Mouse (Mus musculus) forebrain, embryonic 12.5 days (tissue): Measurements from ENCODE around the gene Hipk1. TPM values are rescaled to one million over a fixed set of nuclear protein-coding genes. Genes with fewer than 3 reads are reported as not detected.

Source experiments
- ATAC-seq: fragments of 200-750 bp; cut with Nextera tagmentation; 2 replicates; pipeline ENCODE4 v1.8.0; 2017; ENCODE audit warnings: moderate TSS enrichment; ENCODE audit not compliant: low FRiP score
- H3K27ac ChIP-seq: fragments of 300-500 bp; sonication (generic); 2 replicates; pipeline ENCODE4 v1.5.1; 2016; ENCODE audit warnings: mild to moderate bottlenecking
- H3K27me3 ChIP-seq: fragments of 300-500 bp; sonication (generic); 2 replicates; pipeline ENCODE4 v1.6.1; 2016; ENCODE audit warnings: mild to moderate bottlenecking
- H3K36me3 ChIP-seq: fragments of 300-500 bp; sonication (generic); replicated peaks from 2 replicates; pipeline ENCODE4 v1.6.1; 2016; ENCODE audit warnings: mild to moderate bottlenecking
- H3K4me1 ChIP-seq: fragments of 300-500 bp; sonication (generic); 2 replicates; pipeline ENCODE4 v1.6.1; 2016
- H3K4me2 ChIP-seq: fragments of 300-500 bp; sonication (generic); 2 replicates; pipeline ENCODE4 v1.6.1; 2016; ENCODE audit warnings: mild to moderate bottlenecking, moderate library complexity
- H3K4me3 ChIP-seq: fragments of 300-500 bp; sonication (generic); replicated peaks from 2 replicates; pipeline ENCODE4 v1.5.1; 2016; ENCODE audit warnings: mild to moderate bottlenecking
- H3K9ac ChIP-seq: fragments of 300-500 bp; sonication (generic); 2 replicates; pipeline ENCODE4 v1.6.1; 2016; ENCODE audit warnings: mild to moderate bottlenecking
- H3K9me3 ChIP-seq: fragments of 300-500 bp; sonication (generic); 2 replicates; pipeline ENCODE4 v1.6.1; 2016
- WGBS: fragments of 180-500 bp; shearing (Covaris S2); methylation state at CpG from one replicate; pipeline ENCODE4 v1.1.7; 2016; 5-methylcytosine and 5-hydroxymethylcytosine counted together
- polyA plus RNA-seq: library from polyadenylated mRNA; unstranded; fragments of >200 nt; fragmentation: Nextera tagmentation; extraction: Ambion mirVana; gene quantifications from 2 replicates; pipeline ENCODE4 v1.2.1, GENCODE M21; 2016

Gene Hipk1
- polyA plus RNA-seq, 1 experiment from 2014 or later, result 18.5 TPM

DNA sequence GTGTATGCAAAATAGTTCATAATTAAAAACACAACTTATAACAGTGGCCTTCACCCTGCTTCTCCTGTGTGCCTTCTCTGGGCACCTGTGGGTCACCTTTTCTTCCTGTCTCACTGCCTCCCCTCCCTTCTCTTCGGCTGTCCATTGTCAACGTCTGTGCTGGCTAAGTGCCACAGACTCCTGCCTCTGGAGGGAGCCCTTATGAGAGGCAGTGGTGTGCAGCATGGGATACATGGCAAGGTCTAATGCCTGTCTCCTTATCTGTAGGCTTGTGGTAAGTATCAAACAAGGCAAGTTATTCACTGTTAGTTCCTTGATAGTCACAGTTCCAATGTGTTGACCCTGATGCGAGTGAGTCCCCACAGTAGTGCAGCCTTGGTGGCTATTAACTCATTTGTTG, 67.2 kb downstream of the Hipk1 start:
- Histone ChIP-seq H3K27ac (no peak overlapping the region), H3K4me3 (no peak overlapping the region), H3K4me2 (no peak overlapping the region), H3K27me3 (no peaks in the 10 kb centered on the region; the same call in 1 of the 2 replicates), H3K9me3 (no peaks in the 10 kb centered on the region), H3K9ac (no peak overlapping the region), H3K36me3 (no peaks in the 10 kb centered on the region), H3K4me1 (no peaks in the 10 kb centered on the region)
- no peak for ATAC-seq
- 72% methylated on average over 3 of the region's 3 CpGs for WGBS

DNA sequence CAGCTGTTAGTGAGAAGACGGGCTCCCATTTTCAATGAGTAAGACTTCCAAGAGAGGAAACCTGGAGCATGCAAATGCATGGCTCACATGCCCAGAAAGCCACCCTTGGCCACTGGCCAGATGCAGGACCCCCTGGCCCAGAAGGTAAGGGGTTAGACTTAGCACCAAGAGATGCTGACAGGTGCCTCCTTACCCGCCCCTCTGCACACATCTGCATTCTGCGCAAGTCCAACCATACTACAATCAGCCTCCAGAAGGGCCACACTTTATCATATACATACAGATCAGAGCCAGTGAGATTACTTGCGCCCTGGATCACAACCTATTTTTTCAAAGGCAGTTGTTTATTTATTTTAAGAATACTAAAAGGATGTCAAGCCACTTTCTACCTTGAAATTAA, 72.6 kb downstream of the Hipk1 start:
- Histone ChIP-seq H3K27ac (no peak overlapping the region), H3K4me3 (no peak overlapping the region), H3K4me1 (peaks cover 13% of the 10 kb centered on the region), H3K4me2 (no peak overlapping the region), H3K9me3 (no peaks in the 10 kb centered on the region), H3K27me3 (no peaks in the 10 kb centered on the region; the same call in none of the 2 replicates), H3K9ac (no peak overlapping the region), H3K36me3 (no peaks in the 10 kb centered on the region)
- 92% methylated on average over 4 of the region's 4 CpGs for WGBS
- ATAC-seq, result no peak

- WGBS, result 58% methylated on average over 14 of the region's 15 CpGs
Measured at GRCm38 (mm10) chr3:103716774-103717760, 74.3 kb downstream of the Hipk1 start.

GRCm38 (mm10) chr3:103715762-103716693, 75.3 kb downstream of the Hipk1 start:
- Histone ChIP-seq H3K27me3 (no peaks in the 10 kb centered on the region; the same call in 1 of the 2 replicates), H3K4me1 (peaks cover 13% of the 10 kb centered on the region), H3K36me3 (no peaks in the 10 kb centered on the region), H3K4me2 (no peak overlapping the region), H3K4me3 (no peak overlapping the region), H3K9me3 (no peaks in the 10 kb centered on the region), H3K27ac (no peak overlapping the region), H3K9ac (no peak overlapping the region)
- ATAC-seq, result no peak
- WGBS, result 30% methylated on average over 11 of the region's 11 CpGs

More at GRCm38 (mm10) chr3:103716774-103717760, 74.3 kb downstream of the Hipk1 start:
- H3K27ac ChIP-seq, result no peak overlapping the region
- no peak overlapping the region for H3K9ac ChIP-seq
- no peak overlapping the region for H3K4me3 ChIP-seq
- H3K9me3 ChIP-seq, result no peaks in the 10 kb centered on the region
- H3K4me2 ChIP-seq, result no peak overlapping the region
- no peaks in the 10 kb centered on the region; the same call in 1 of the 2 replicates for H3K27me3 ChIP-seq
- H3K4me1 ChIP-seq, result peaks cover 13% of the 10 kb centered on the region
- ATAC-seq, result no peak
- H3K36me3 ChIP-seq, result no peaks in the 10 kb centered on the region

GRCm38 (mm10) chr3:103714942-103715341, 76.4 kb downstream of the Hipk1 start:
- no peak overlapping the region for H3K4me3 ChIP-seq
- WGBS, result 81% methylated on average over 8 of the region's 8 CpGs
- no peak overlapping the region for H3K4me2 ChIP-seq
- H3K27me3 ChIP-seq, result no peaks in the 10 kb centered on the region; the same call in 1 of the 2 replicates
- no peak overlapping the region for H3K27ac ChIP-seq
- ATAC-seq, result no peak
- no peaks in the 10 kb centered on the region for H3K36me3 ChIP-seq
- peaks cover 13% of the 10 kb centered on the region for H3K4me1 ChIP-seq
- H3K9me3 ChIP-seq, result no peaks in the 10 kb centered on the region
- no peak overlapping the region for H3K9ac ChIP-seq

DNA sequence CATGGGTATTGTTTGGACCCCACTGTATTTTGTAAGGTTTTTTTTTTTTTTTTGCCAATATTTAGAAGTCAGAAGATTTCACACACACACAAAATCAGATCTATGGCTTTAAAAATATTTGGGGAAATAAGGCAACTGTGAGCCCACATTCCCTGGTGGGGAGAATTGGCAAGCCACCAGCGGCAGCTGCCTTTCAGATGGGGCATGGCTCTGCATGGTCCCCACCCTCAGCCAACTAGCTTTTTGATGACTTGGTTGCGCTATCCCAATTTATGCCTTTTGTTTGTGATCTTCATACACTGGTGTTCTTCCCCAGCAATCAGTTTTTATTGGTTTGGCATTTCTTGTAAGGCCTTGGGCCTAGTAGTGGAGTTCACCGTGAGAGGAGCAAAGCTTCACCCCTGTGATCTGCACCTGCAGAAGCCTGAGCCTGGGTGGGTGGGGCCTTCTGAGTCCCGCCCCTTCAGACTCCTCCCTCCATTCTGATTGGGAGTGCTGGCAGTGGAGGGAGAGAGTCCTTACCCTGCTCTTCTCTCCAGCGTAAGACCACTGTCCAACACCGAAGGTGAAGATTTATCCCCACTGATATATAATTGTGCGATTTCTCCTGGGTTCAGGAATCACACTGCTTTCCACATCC, 77.0 kb downstream of the Hipk1 start:
- H3K27me3 ChIP-seq, result no peaks in the 10 kb centered on the region; the same call in 1 of the 2 replicates
- ATAC-seq, result no peak
- no peak overlapping the region for H3K4me2 ChIP-seq
- H3K4me1 ChIP-seq, result peaks cover 13% of the 10 kb centered on the region
- H3K27ac ChIP-seq, result no peak overlapping the region
- H3K9me3 ChIP-seq, result no peaks in the 10 kb centered on the region
- no peaks in the 10 kb centered on the region for H3K36me3 ChIP-seq
- WGBS, result 80% methylated on average over 7 of the region's 7 CpGs
- no peak overlapping the region for H3K9ac ChIP-seq
- no peak overlapping the region for H3K4me3 ChIP-seq

GRCm38 (mm10) chr3:103712196-103712595, 79.2 kb downstream of the Hipk1 start:
- ATAC-seq, result no peak
- no peaks in the 10 kb centered on the region for H3K9me3 ChIP-seq
- 100% methylated on average over 4 of the region's 4 CpGs for WGBS
- no peak overlapping the region for H3K4me3 ChIP-seq
- H3K4me2 ChIP-seq, result no peak overlapping the region
- no peaks in the 10 kb centered on the region for H3K36me3 ChIP-seq
- no peak overlapping the region for H3K27ac ChIP-seq
- no peak overlapping the region for H3K9ac ChIP-seq
- peaks cover 3% of the 10 kb centered on the region; the same call in 1 of the 2 replicates for H3K27me3 ChIP-seq
- H3K4me1 ChIP-seq, result peaks cover 10% of the 10 kb centered on the region

- H3K4me3 ChIP-seq, result no peak overlapping the region
- no peaks in the 10 kb centered on the region for H3K9me3 ChIP-seq
- no peak overlapping the region for H3K4me2 ChIP-seq
- H3K9ac ChIP-seq, result no peak overlapping the region
- H3K27me3 ChIP-seq, result 0 out of 2 replicates have a peak, but pooled peaks cover 3% of the 10 kb centered on the region
- H3K4me1 ChIP-seq, result no peaks in the 10 kb centered on the region
- no peaks in the 10 kb centered on the region for H3K36me3 ChIP-seq
- no peak overlapping the region for H3K27ac ChIP-seq
- no peak for ATAC-seq
- 97% methylated on average over 5 of the region's 5 CpGs for WGBS
Measured at GRCm38 (mm10) chr3:103709470-103710040, 81.8 kb downstream of the Hipk1 start.

DNA sequence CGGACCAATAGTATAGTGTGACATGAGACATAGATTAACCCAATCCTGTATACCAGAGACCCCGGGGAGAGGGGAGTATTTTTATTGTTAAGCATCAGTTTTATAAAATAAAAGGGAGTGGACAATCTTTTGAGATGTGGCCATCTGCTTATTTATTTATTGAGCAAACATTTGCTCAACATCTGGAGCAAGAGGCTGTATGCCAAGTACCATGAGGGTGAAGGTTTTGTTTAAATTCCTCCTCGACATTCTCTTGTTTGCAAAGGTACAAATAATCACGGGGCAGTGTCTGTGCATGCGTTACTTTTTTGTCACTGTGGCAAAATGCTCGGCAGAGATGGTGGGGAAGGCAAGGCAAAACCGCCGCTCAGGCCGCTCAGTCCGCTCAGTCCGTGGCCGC, 85.9 kb downstream of the Hipk1 start:
- WGBS, result 94% methylated on average over 12 of the region's 12 CpGs

GRCm38 (mm10) chr3:103704661-103705060, 86.7 kb downstream of the Hipk1 start:
- Histone ChIP-seq H3K4me1 (no peaks in the 10 kb centered on the region), H3K27ac (no peak overlapping the region), H3K27me3 (0 out of 2 replicates have a peak, but pooled peaks cover 3% of the 10 kb centered on the region), H3K4me2 (no peak overlapping the region), H3K9me3 (no peaks in the 10 kb centered on the region), H3K36me3 (no peaks in the 10 kb centered on the region), H3K9ac (no peak overlapping the region), H3K4me3 (no peak overlapping the region)
- 83% methylated on average over 6 of the region's 6 CpGs for WGBS
- ATAC-seq, result no peak

More for the DNA sequence above, 85.9 kb downstream of the Hipk1 start:
- Histone ChIP-seq H3K4me2 (no peak overlapping the region), H3K4me3 (no peak overlapping the region), H3K36me3 (no peaks in the 10 kb centered on the region), H3K9ac (no peak overlapping the region), H3K27ac (no peak overlapping the region), H3K9me3 (no peaks in the 10 kb centered on the region), H3K27me3 (0 out of 2 replicates have a peak, but pooled peaks cover 3% of the 10 kb centered on the region), H3K4me1 (no peaks in the 10 kb centered on the region)
- ATAC-seq, result no peak

DNA sequence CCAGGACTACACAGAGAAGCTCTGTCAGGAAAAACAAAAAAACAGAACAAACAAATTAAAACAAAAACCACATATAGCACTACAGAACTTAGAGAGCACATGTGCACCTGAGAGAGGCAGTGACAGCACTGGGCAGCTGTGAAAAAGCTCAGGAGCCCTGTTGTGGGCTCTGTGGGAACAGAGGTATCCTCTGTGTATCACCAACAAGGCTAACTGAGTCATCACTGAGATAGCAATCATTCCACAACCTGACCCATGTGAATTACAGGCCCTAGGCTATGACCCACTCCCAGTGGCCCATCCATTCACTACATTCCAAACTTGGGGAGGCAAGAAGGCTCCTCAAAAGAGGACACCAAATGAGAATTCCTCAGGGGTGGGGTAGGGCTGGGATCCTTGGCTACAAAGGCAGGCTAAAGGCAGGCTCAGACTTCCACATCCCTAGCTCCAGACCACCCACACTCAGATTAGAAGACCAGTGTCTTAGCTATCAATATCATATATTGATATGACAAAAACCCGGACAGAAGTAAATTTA, 94.9 kb downstream of the Hipk1 start:
- H3K9ac ChIP-seq, result no peak overlapping the region
- 92% methylated on average over 1 of the region's 1 CpGs for WGBS
- no peak for ATAC-seq
- no peaks in the 10 kb centered on the region for H3K4me1 ChIP-seq
- H3K4me3 ChIP-seq, result no peak overlapping the region
- no peaks in the 10 kb centered on the region for H3K36me3 ChIP-seq
- H3K27me3 ChIP-seq, result no peaks in the 10 kb centered on the region
- H3K27ac ChIP-seq, result no peak overlapping the region
- no peaks in the 10 kb centered on the region for H3K9me3 ChIP-seq
- no peak overlapping the region for H3K4me2 ChIP-seq
